Mouse (Mus musculus) ES-Bruce4 (cell line): Measurements from ENCODE around the gene Ncf1. TPM values are rescaled to one million over a fixed set of nuclear protein-coding genes. Genes with fewer than 3 reads are reported as not detected.

ENCODE experiments used
- H3K27ac ChIP-seq: 2 replicates; pipeline ENCODE4 v1.5.1; 2012; ENCODE audit warnings: low read length, inconsistent platforms; ENCODE audit not compliant: insufficient read depth
- H3K27me3 ChIP-seq: 2 replicates; pipeline ENCODE4 v1.6.1; 2012; ENCODE audit warnings: mild to moderate bottlenecking, low read length, inconsistent platforms; ENCODE audit not compliant: control insufficient read depth, poor library complexity, insufficient read depth, severe bottlenecking
- H3K36me3 ChIP-seq: 2 replicates; pipeline ENCODE4 v1.6.1; 2012; ENCODE audit warnings: inconsistent platforms, mild to moderate bottlenecking, low read length, moderate library complexity; ENCODE audit not compliant: control insufficient read depth, poor library complexity, insufficient read depth, severe bottlenecking
- H3K4me1 ChIP-seq: one replicate; pipeline ENCODE4 v1.8.1; 2011; ENCODE audit warnings: low read length; ENCODE audit not compliant: control insufficient read depth, insufficient read depth
- H3K4me3 ChIP-seq: 2 replicates; pipeline ENCODE4 v1.5.1; 2011; ENCODE audit warnings: low read depth, mild to moderate bottlenecking, low read length
- H3K9ac ChIP-seq: 2 replicates; pipeline ENCODE4 v1.6.1; 2012; ENCODE audit warnings: low read depth, mild to moderate bottlenecking, inconsistent platforms; ENCODE audit not compliant: poor library complexity, severe bottlenecking
- H3K9me3 ChIP-seq: replicated peaks from 2 replicates; pipeline ENCODE4 v1.6.1; 2012; ENCODE audit warnings: mild to moderate bottlenecking, low read length, inconsistent platforms; ENCODE audit not compliant: control insufficient read depth, poor library complexity, insufficient read depth, severe bottlenecking
- CTCF ChIP-seq: IDR thresholded peaks from one replicate; pipeline ENCODE4 v1.8.1; 2011; ENCODE audit warnings: low read depth, low read length
- EP300 ChIP-seq: IDR thresholded peaks from 2 replicates; pipeline ENCODE4 v1.6.1; 2011; ENCODE audit warnings: low read depth, low read length; ENCODE audit not compliant: insufficient read depth
- POLR2A ChIP-seq: IDR thresholded peaks from one replicate; pipeline ENCODE4 v1.8.1; 2011; ENCODE audit warnings: low read length; ENCODE audit not compliant: insufficient read depth
- polyA plus RNA-seq: library from polyadenylated mRNA; stranded (reverse); fragments of >200 nt; gene quantifications from 2 replicates; pipeline ENCODE4 v1.2.4, GENCODE M21; 2011; ENCODE audit warnings: low read depth; ENCODE audit not compliant: missing spikeins, insufficient read depth, insufficient read length

The Ncf1 gene
- polyA plus RNA-seq, 1 experiment = not detected

DNA sequence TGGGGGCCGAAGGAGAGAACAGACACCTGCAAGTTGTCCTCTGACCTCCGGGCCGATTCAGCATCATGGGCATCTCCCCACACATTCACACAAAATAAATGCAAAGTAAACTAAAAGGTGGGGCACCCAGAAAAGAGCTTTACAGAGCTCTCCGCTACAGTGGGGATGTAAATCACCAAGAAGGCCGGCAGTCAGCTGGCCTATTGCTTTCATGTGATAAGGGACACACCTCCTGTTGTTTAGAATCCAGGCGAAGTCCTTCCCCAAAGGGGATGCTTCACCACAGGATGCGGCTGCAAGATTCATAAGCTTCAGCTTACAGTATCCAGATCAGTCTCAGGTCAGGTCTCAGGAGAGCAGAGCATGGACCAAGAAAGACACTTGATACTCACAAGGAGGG, 50.9 kb downstream of the Ncf1 start:
- Histone ChIP-seq H3K4me3 (peak overlapping the region; percentile 28; the same call in 1 of the 2 replicates), H3K9ac (no peak overlapping the region), H3K27ac (peak overlapping the region; percentile 76), H3K27me3 (no peaks in the 10 kb centered on the region), H3K9me3 (no peaks in the 10 kb centered on the region), H3K36me3 (no peaks in the 10 kb centered on the region), H3K4me1 (no peaks in the 10 kb centered on the region)
- TF ChIP-seq CTCF = no peak
- no peak for TF ChIP-seq POLR2A
- no peak for TF ChIP-seq EP300

DNA sequence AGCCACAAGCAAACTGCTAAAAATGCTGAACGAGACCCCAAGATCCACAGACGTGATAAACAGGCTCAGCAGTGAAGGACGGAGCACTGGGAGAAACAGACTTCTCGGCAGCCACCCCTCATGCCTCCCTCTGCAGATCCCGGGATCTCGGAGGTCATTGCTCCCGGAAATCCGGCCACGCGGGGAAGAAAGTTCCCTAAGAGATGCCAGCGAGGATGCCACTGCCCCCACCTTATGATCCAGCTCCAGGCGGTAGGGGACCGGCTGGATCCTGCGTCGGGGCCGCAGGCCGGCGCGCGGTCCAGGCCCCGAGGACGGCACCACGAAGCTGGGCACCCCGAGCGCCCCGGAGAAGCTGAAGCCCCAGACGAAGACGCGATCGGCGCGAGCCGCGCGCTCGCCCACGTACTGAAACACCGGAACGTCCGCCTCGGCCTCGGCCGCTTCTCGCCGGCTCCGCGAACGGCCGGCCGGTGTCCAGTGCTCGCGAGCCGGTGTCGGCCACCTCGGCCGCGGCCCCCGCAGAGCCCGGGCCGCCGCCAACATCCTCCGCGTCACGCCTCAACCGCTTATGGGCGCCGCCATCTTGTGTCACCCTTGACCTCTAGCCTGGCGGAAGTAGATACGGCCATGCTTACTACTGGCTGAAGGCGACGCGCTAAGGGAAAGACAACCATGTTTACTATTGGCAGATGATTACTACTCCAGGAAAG, 53.1 kb downstream of the Ncf1 start, which contains the start of gene Rcc1l:
TSS of gene Rcc1l (minus strand) at position 606 of the 713 bp plus-strand sequence.
- H3K9ac ChIP-seq = peak within 1 kb of the TSS; percentile 93
- peaks cover 6% of the 10 kb centered on the region for H3K36me3 ChIP-seq
- no peaks in the 10 kb centered on the region for H3K27me3 ChIP-seq
- peak within 1 kb of the TSS; percentile 76 for H3K27ac ChIP-seq
- TF ChIP-seq EP300 = peak; percentile 36; the same call in 1 of the 2 replicates
- no peak for TF ChIP-seq CTCF
- H3K4me3 ChIP-seq = peak within 1 kb of the TSS; percentile 92
- H3K9me3 ChIP-seq = no peaks in the 10 kb centered on the region
- H3K4me1 ChIP-seq = no peaks in the 10 kb centered on the region

- H3K4me3 ChIP-seq = peak overlapping the region; percentile 92
- no peaks in the 10 kb centered on the region for H3K9me3 ChIP-seq
- H3K27me3 ChIP-seq = no peaks in the 10 kb centered on the region
- H3K4me1 ChIP-seq = no peaks in the 10 kb centered on the region
- H3K9ac ChIP-seq = peak overlapping the region; percentile 93
- TF ChIP-seq POLR2A (no peak), EP300 (no peak), CTCF (no peak)
- H3K36me3 ChIP-seq = peaks cover 8% of the 10 kb centered on the region
- peak overlapping the region; percentile 70 for H3K27ac ChIP-seq
Measured at GRCm38 (mm10) chr5:134175696-134176095, 53.7 kb downstream of the Ncf1 start.

DNA sequence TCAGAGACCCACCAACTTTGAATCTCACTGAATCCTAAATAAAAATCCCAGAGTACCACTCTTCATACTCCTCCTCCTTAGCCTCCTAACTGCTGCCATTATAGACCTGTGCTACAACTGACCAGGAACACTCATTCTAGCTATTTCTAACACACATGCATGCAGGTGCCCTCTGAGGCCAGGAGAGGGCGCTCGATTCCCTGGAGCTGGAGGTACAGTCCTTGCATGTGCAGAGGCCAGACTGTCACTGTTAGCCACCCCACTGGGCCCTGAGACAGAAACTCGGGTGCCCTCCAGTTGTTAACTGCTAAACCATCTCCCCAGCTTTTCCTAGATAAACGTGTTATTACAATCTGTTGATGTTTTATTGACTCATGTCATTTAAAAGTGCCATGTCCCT, 56.2 kb downstream of the Ncf1 start:
- H3K4me3 ChIP-seq = no peak overlapping the region
- H3K27ac ChIP-seq = no peak overlapping the region
- H3K9me3 ChIP-seq = no peaks in the 10 kb centered on the region
- TF ChIP-seq EP300 (peak; percentile 21; the same call in 1 of the 2 replicates), POLR2A (no peak), CTCF (peak; percentile 99)
- H3K4me1 ChIP-seq = no peaks in the 10 kb centered on the region
- no peak overlapping the region for H3K9ac ChIP-seq
- peaks cover 8% of the 10 kb centered on the region for H3K36me3 ChIP-seq
- H3K27me3 ChIP-seq = no peaks in the 10 kb centered on the region

GRCm38 (mm10) chr5:134170167-134170566, 59.3 kb downstream of the Ncf1 start:
- H3K4me3 ChIP-seq = no peak overlapping the region
- TF ChIP-seq EP300 = no peak
- no peak for TF ChIP-seq CTCF
- TF ChIP-seq POLR2A = no peak
- H3K27ac ChIP-seq = no peak overlapping the region
- H3K27me3 ChIP-seq = no peaks in the 10 kb centered on the region
- no peak overlapping the region for H3K9ac ChIP-seq
- no peaks in the 10 kb centered on the region for H3K4me1 ChIP-seq
- no peaks in the 10 kb centered on the region for H3K9me3 ChIP-seq
- peaks cover 13% of the 10 kb centered on the region for H3K36me3 ChIP-seq

Other genes starting within 250 kb of the Ncf1 start
- gene Castor2, start 129.9 kb downstream of the Ncf1 start, polyA plus RNA-seq = 11.1 and 13.5 TPM in 2 replicates
- 15.9 and 16.1 TPM in 2 replicates for gene Rcc1l, start 52.9 kb downstream of the Ncf1 start, polyA plus RNA-seq
- gene Gtf2ird2, start 45.6 kb downstream of the Ncf1 start, polyA plus RNA-seq = 3.2 and 5.6 TPM in 2 replicates
- gene Gtf2i, start 85.1 kb upstream of the Ncf1 start, polyA plus RNA-seq = 240 and 242 TPM in 2 replicates
- gene Gtf2ird1, start 227.1 kb upstream of the Ncf1 start, polyA plus RNA-seq = 91.5 and 94.2 TPM in 2 replicates